Mouse (Mus musculus): ENCODE results near the gene Xpo4.

GRCm38 (mm10) chr14:57534961-57535360, 130.3 kb downstream of the Xpo4 start:
- no peak for TF ChIP-seq GATA1 (IDR thresholded peaks at IDR 0.05; ENCODE audit: low read length)
- TF ChIP-seq TAL1 (IDR thresholded peaks at IDR 0.05; ENCODE audit: low read length) = no peak

All from erythroblast, embryonic 14.5 days (primary cell).